Mouse (Mus musculus) stomach, postnatal 0 days (tissue): Measurements from ENCODE around the gene B4galt7. TPM values are rescaled to one million over a fixed set of nuclear protein-coding genes. Genes with fewer than 3 reads are reported as not detected.
"Not testable (repeated sequence)": the region's sequence is repeated elsewhere in the genome, so short reads cannot be mapped to it uniquely, and the experiment has no call there.

Experiments used
- ATAC-seq: fragments of 200-750 bp; cut with Nextera tagmentation; 2 replicates; pipeline ENCODE4 v1.8.0; 2017; ENCODE audit not compliant: low FRiP score, low TSS enrichment
- DNase-seq: peaks from one replicate; pipeline ENCODE4 v3.0.0-alpha.2; 2016; ENCODE audit warnings: low spot score
- H3K27ac ChIP-seq: fragments of 300-500 bp; sonication (generic); replicated peaks from 2 replicates; pipeline ENCODE4 v1.5.1; 2014; ENCODE audit warnings: mild to moderate bottlenecking, control low read depth
- H3K27me3 ChIP-seq: fragments of 300-500 bp; sonication (generic); 2 replicates; pipeline ENCODE4 v1.6.1; 2014; ENCODE audit warnings: low read length; ENCODE audit not compliant: control insufficient read depth, insufficient read depth
- H3K36me3 ChIP-seq: fragments of 300-500 bp; sonication (generic); 2 replicates; pipeline ENCODE4 v1.6.1; 2014; ENCODE audit warnings: low read length, mixed read lengths; ENCODE audit not compliant: control insufficient read depth, insufficient read depth
- H3K4me1 ChIP-seq: fragments of 300-500 bp; sonication (generic); replicated peaks from 2 replicates; pipeline ENCODE4 v1.6.1; 2014; ENCODE audit warnings: antibody characterized with exemption; ENCODE audit not compliant: control insufficient read depth, insufficient read depth
- H3K4me2 ChIP-seq: fragments of 300-500 bp; sonication (generic); replicated peaks from 2 replicates; pipeline ENCODE4 v1.6.1; 2014; ENCODE audit warnings: low read depth, mild to moderate bottlenecking, control low read depth, moderate library complexity
- H3K4me3 ChIP-seq: fragments of 300-500 bp; sonication (generic); 2 replicates; pipeline ENCODE4 v1.5.1; 2014; ENCODE audit warnings: low read depth, low read length, control low read depth
- H3K9ac ChIP-seq: fragments of 300-500 bp; sonication (generic); 2 replicates; pipeline ENCODE4 v1.6.1; 2014; ENCODE audit warnings: mild to moderate bottlenecking, low read length, control low read depth, mixed read lengths
- H3K9me3 ChIP-seq: fragments of 300-500 bp; sonication (generic); 2 replicates; pipeline ENCODE4 v1.6.1; 2016; ENCODE audit warnings: low read length; ENCODE audit not compliant: control insufficient read depth
- CTCF ChIP-seq: IDR thresholded peaks from 2 replicates; pipeline ENCODE4 v1.5.1; 2016; ENCODE audit warnings: antibody characterized with exemption, low read depth, mild to moderate bottlenecking, moderate library complexity
- EP300 ChIP-seq: optimal IDR thresholded peaks from 2 replicates; pipeline ENCODE3; 2016; ENCODE audit warnings: antibody characterized with exemption
- WGBS: fragments of 180-500 bp; shearing (Covaris S2); extraction: QIAGEN DNeasy Blood & Tissue Kit; methylation state at CpG from one replicate; pipeline ENCODE4 v1.1.7; 2014; 5-methylcytosine and 5-hydroxymethylcytosine counted together
- polyA plus RNA-seq: library from polyadenylated mRNA; unstranded; fragments of >200 nt; fragmentation: Nextera tagmentation; extraction: Ambion mirVana; gene quantifications from 2 replicates; pipeline ENCODE4 v1.2.1, GENCODE M21; 2015

The B4galt7 gene
- polyA plus RNA-seq, 1 experiment from 2014 or later: 16.0 TPM

GRCm38 (mm10) chr13:55619328-55619727, 19.6 kb downstream of the B4galt7 start:
- ATAC-seq: no peak
- DNase-seq: no peak
- 86% methylated on average over 4 of the region's 4 CpGs for WGBS

DNA sequence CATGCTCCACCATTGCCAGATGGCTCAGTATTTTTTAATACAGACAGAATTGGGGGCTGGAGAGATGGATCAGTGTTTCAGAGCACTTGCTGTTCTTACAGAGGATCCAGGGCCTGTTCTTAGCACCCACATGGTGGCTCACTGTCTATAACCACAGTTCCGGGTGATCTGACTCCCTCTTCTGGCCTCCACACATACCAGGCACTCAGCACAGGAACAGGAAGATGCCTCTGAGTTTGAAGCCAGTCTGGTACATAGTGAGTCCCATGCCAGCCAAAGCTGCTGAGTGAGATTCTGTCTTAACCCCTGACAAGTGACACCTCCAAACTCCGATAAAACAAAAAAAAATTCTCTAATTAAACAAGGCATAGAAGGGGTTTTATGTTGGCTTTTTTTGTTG, 20.6 kb downstream of the B4galt7 start:
- no peaks in the 10 kb centered on the region for H3K9me3 ChIP-seq
- TF ChIP-seq EP300 (no peak), CTCF (no peak)
- H3K36me3 ChIP-seq: peaks cover 4% of the 10 kb centered on the region; the same call in 1 of the 2 replicates
- H3K9ac ChIP-seq: no peak overlapping the region
- no peak for ATAC-seq
- no peaks in the 10 kb centered on the region for H3K27me3 ChIP-seq
- 78% methylated on average over 2 of the region's 2 CpGs for WGBS
- H3K4me2 ChIP-seq: no peak overlapping the region
- H3K4me3 ChIP-seq: no peak overlapping the region
- DNase-seq: no peak
- H3K27ac ChIP-seq: no peak overlapping the region
- H3K4me1 ChIP-seq: no peaks in the 10 kb centered on the region

More at GRCm38 (mm10) chr13:55619328-55619727, 19.6 kb downstream of the B4galt7 start:
- no peaks in the 10 kb centered on the region for H3K27me3 ChIP-seq
- H3K4me1 ChIP-seq: no peaks in the 10 kb centered on the region
- H3K9ac ChIP-seq: no peak overlapping the region
- no peak overlapping the region for H3K27ac ChIP-seq
- TF ChIP-seq CTCF: no peak
- no peak for TF ChIP-seq EP300
- H3K4me2 ChIP-seq: no peak overlapping the region
- H3K4me3 ChIP-seq: no peak overlapping the region
- H3K36me3 ChIP-seq: no peaks in the 10 kb centered on the region
- H3K9me3 ChIP-seq: no peaks in the 10 kb centered on the region

GRCm38 (mm10) chr13:55622156-55622648, 22.5 kb downstream of the B4galt7 start:
- H3K4me2 ChIP-seq: peak overlapping the region; percentile 83
- H3K4me1 ChIP-seq, DNase-seq, H3K27me3 ChIP-seq, H3K36me3 ChIP-seq, ATAC-seq, H3K9me3 ChIP-seq: not testable (repeated sequence)
- peak overlapping the region; percentile 85 for H3K4me3 ChIP-seq
- peak overlapping the region; percentile 85 for H3K27ac ChIP-seq
- 13% methylated on average over 19 of the region's 20 CpGs for WGBS
- peak overlapping the region; percentile 78 for H3K9ac ChIP-seq

GRCm38 (mm10) chr13:55622649-55623541, 23.2 kb downstream of the B4galt7 start, which contains the start of gene Caml:
Gene Caml, plus strand, starts transcription at chr13:55623005.
- Histone ChIP-seq H3K4me3 (peak within 1 kb of the TSS; percentile 85), H3K4me2 (peak within 1 kb of the TSS; percentile 83), H3K4me1 (no peaks in the 10 kb centered on the region), H3K27ac (peak within 1 kb of the TSS; percentile 85), H3K9ac (peak within 1 kb of the TSS; percentile 78), H3K27me3 (no peaks in the 10 kb centered on the region), H3K36me3 (peaks cover 8% of the 10 kb centered on the region; the same call in 1 of the 2 replicates), H3K9me3 (no peaks in the 10 kb centered on the region)
- ATAC-seq (peak; percentile 98), DNase-seq (peak; percentile 91)
- WGBS: under 1% methylated on average over 59 of the region's 59 CpGs
- TF ChIP-seq EP300 (no peak), CTCF (peak; percentile 20; the same call in 1 of the 2 replicates)

DNA sequence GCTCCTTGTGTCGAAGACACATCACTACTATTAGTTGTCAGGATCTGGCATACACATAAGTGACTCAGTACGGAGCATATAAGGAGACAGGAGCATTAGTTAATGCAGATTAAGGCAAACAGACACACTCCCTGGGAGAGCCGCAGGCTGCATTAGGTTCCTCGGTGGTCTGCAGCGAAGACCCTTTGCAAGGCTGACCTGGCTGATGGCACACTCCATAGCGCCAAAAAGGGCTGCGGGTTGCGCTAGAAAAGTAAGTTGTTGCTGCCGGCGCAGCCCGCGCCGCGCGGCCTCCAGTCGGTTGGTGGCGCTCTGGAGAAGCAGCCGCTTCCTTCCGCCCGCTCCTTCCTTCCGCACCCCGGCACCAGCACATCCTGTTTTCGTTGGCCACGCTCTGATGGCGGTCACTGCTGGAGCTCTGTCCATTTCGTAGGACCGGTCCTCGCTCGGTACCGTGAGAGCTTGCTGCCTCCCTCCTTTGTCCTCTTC, 35.0 kb downstream of the B4galt7 start, which contains the start of gene Ddx46:
Gene Ddx46, plus strand, starts transcription at position 389 of the 489 bp plus-strand sequence.
- Histone ChIP-seq H3K27me3 (no peaks in the 10 kb centered on the region), H3K9me3 (no peaks in the 10 kb centered on the region), H3K27ac (peak within 1 kb of the TSS; percentile 61; the same call in 1 of the 2 replicates), H3K4me3 (peak within 1 kb of the TSS; percentile 93), H3K4me1 (no peaks in the 10 kb centered on the region), H3K36me3 (no peaks in the 10 kb centered on the region), H3K9ac (peak within 1 kb of the TSS; percentile 92), H3K4me2 (peak within 1 kb of the TSS; percentile 77)
- TF ChIP-seq CTCF: peak; percentile 93
- TF ChIP-seq EP300: no peak
- ATAC-seq (peak; percentile 89), DNase-seq (peak; percentile 93)
- WGBS: 6% methylated on average over 21 of the region's 30 CpGs
